Mouse (Mus musculus): Measurements from ENCODE around the gene Npas2.

GRCm38 (mm10) chr1:39272976-39273375, 79.4 kb downstream of the Npas2 start:
- TF ChIP-seq CTCF (IDR thresholded peaks at IDR 0.05) (no peak), POLR2A (IDR thresholded peaks at IDR 0.05; ENCODE audit: insufficient read depth, low read depth, low read length) (no peak)

Data from heart, adult 2 months (tissue).